Mouse (Mus musculus) limb, embryonic 13.5 days (tissue): Measurements from ENCODE around the gene Gm4952. TPM values are rescaled to one million over a fixed set of nuclear protein-coding genes. Genes with fewer than 3 reads are reported as not detected.

Experiments used
- ATAC-seq: fragments of 200-750 bp; cut with Nextera tagmentation; 2 replicates; pipeline ENCODE4 v1.8.0; 2017; ENCODE audit warnings: low read depth, moderate number of reproducible peaks, moderate TSS enrichment; ENCODE audit not compliant: low FRiP score
- H3K27ac ChIP-seq: fragments of 300-500 bp; sonication (generic); 2 replicates; pipeline ENCODE4 v1.5.1; 2015; ENCODE audit warnings: inconsistent platforms, mild to moderate bottlenecking, moderate library complexity
- H3K27me3 ChIP-seq: fragments of 300-500 bp; sonication (generic); 2 replicates; pipeline ENCODE4 v1.6.1; 2015; ENCODE audit warnings: mild to moderate bottlenecking, inconsistent platforms
- H3K36me3 ChIP-seq: fragments of 300-500 bp; sonication (generic); 2 replicates; pipeline ENCODE4 v1.6.1; 2015; ENCODE audit warnings: inconsistent platforms, mild to moderate bottlenecking, moderate library complexity
- H3K4me1 ChIP-seq: fragments of 300-500 bp; sonication (generic); 2 replicates; pipeline ENCODE4 v1.6.1; 2015; ENCODE audit warnings: inconsistent platforms
- H3K4me2 ChIP-seq: fragments of 300-500 bp; sonication (generic); replicated peaks from 2 replicates; pipeline ENCODE4 v1.6.1; 2015; ENCODE audit warnings: inconsistent platforms, mild to moderate bottlenecking, moderate library complexity
- H3K4me3 ChIP-seq: fragments of 300-500 bp; sonication (generic); 2 replicates; pipeline ENCODE4 v1.5.1; 2015; ENCODE audit warnings: moderate library complexity, mild to moderate bottlenecking, inconsistent platforms
- H3K9ac ChIP-seq: fragments of 300-500 bp; sonication (generic); 2 replicates; pipeline ENCODE4 v1.6.1; 2015; ENCODE audit warnings: mild to moderate bottlenecking, inconsistent platforms
- H3K9me3 ChIP-seq: fragments of 300-500 bp; sonication (generic); 2 replicates; pipeline ENCODE4 v1.6.1; 2016; ENCODE audit warnings: inconsistent platforms
- WGBS: fragments of 180-500 bp; shearing (Covaris S2); methylation state at CpG from one replicate; pipeline ENCODE4 v1.1.7; 2015; 5-methylcytosine and 5-hydroxymethylcytosine counted together
- polyA plus RNA-seq: library from polyadenylated mRNA; unstranded; fragments of >200 nt; fragmentation: Nextera tagmentation; extraction: Ambion mirVana; gene quantifications from 2 replicates; pipeline ENCODE4 v1.2.1, GENCODE M21; 2015

The Gm4952 gene
- polyA plus RNA-seq, 1 experiment from 2014 or later = 0.15 TPM

- no peaks in the 10 kb centered on the region for H3K27me3 ChIP-seq
- H3K4me1 ChIP-seq = peaks cover 19% of the 10 kb centered on the region
- peaks cover 16% of the 10 kb centered on the region for H3K36me3 ChIP-seq
- 0 out of 2 replicates have a peak, but pooled peaks cover 2% of the 10 kb centered on the region for H3K9me3 ChIP-seq
- WGBS = 85% methylated on average over 7 of the region's 7 CpGs
- H3K9ac ChIP-seq = no peak overlapping the region
- H3K4me3 ChIP-seq = no peak overlapping the region
- peak overlapping the region; percentile 67 for H3K4me2 ChIP-seq
- H3K27ac ChIP-seq = no peak overlapping the region
- ATAC-seq = no peak
Measured at GRCm38 (mm10) chr19:12575107-12575506, 24.7 kb upstream of the Gm4952 start.

- Histone ChIP-seq H3K36me3 (peaks cover 16% of the 10 kb centered on the region), H3K27ac (no peak overlapping the region), H3K9ac (no peak overlapping the region), H3K4me1 (peaks cover 19% of the 10 kb centered on the region), H3K9me3 (0 out of 2 replicates have a peak, but pooled peaks cover 2% of the 10 kb centered on the region), H3K27me3 (no peaks in the 10 kb centered on the region), H3K4me2 (no peak overlapping the region), H3K4me3 (no peak overlapping the region)
- ATAC-seq = no peak
- WGBS = 91% methylated on average over 2 of the region's 2 CpGs
Measured at GRCm38 (mm10) chr19:12575514-12575913, 24.3 kb upstream of the Gm4952 start.

GRCm38 (mm10) chr19:12576639-12577038, 23.1 kb upstream of the Gm4952 start:
- Histone ChIP-seq H3K27ac (no peak overlapping the region), H3K27me3 (no peaks in the 10 kb centered on the region), H3K4me2 (no peak overlapping the region), H3K36me3 (peaks cover 16% of the 10 kb centered on the region), H3K9me3 (0 out of 2 replicates have a peak, but pooled peaks cover 2% of the 10 kb centered on the region), H3K9ac (no peak overlapping the region), H3K4me3 (no peak overlapping the region), H3K4me1 (peaks cover 19% of the 10 kb centered on the region)
- ATAC-seq = no peak
- WGBS = 86% methylated on average over 2 of the region's 2 CpGs

- H3K27ac ChIP-seq = no peak overlapping the region
- no peaks in the 10 kb centered on the region for H3K36me3 ChIP-seq
- no peaks in the 10 kb centered on the region for H3K27me3 ChIP-seq
- WGBS = 76% methylated on average over 4 of the region's 4 CpGs
- no peak overlapping the region for H3K4me3 ChIP-seq
- H3K4me1 ChIP-seq = no peaks in the 10 kb centered on the region
- H3K4me2 ChIP-seq = no peak overlapping the region
- no peaks in the 10 kb centered on the region for H3K9me3 ChIP-seq
- no peak for ATAC-seq
- no peak overlapping the region for H3K9ac ChIP-seq
Measured at GRCm38 (mm10) chr19:12585310-12585709, 14.5 kb upstream of the Gm4952 start.

- whole genome bisulfite sequencing = 7% methylated on average over 1 of the region's 1 CpGs
- 0 out of 2 replicates have a peak, but pooled peaks have one; percentile 49 for ATAC-seq
- Histone ChIP-seq H3K9ac (no peak overlapping the region), H3K27me3 (peaks cover 8% of the 10 kb centered on the region), H3K27ac (no peak overlapping the region), H3K4me1 (peaks cover 7% of the 10 kb centered on the region; the same call in 1 of the 2 replicates), H3K36me3 (no peaks in the 10 kb centered on the region), H3K4me3 (no peak overlapping the region), H3K4me2 (no peak overlapping the region), H3K9me3 (no peaks in the 10 kb centered on the region)
Measured at GRCm38 (mm10) chr19:12591908-12592307, 7.9 kb upstream of the Gm4952 start.

- Histone ChIP-seq H3K4me1 (peaks cover 7% of the 10 kb centered on the region; the same call in 1 of the 2 replicates), H3K4me2 (peak overlapping the region; percentile 98), H3K27ac (no peak overlapping the region), H3K9me3 (no peaks in the 10 kb centered on the region), H3K4me3 (peak overlapping the region; percentile 65), H3K36me3 (no peaks in the 10 kb centered on the region), H3K9ac (no peak overlapping the region), H3K27me3 (peaks cover 14% of the 10 kb centered on the region)
- ATAC-seq = no peak
- WGBS = 43% methylated on average over 2 of the region's 2 CpGs
Measured at GRCm38 (mm10) chr19:12595135-12595529, 4.6 kb upstream of the Gm4952 start.

- peak; percentile 92 for ATAC-seq
- H3K27ac ChIP-seq = no peak overlapping the region
- H3K36me3 ChIP-seq = no peaks in the 10 kb centered on the region
- WGBS = under 1% methylated on average over 49 of the region's 49 CpGs
- H3K9me3 ChIP-seq = no peaks in the 10 kb centered on the region
- peaks cover 14% of the 10 kb centered on the region for H3K27me3 ChIP-seq
- H3K4me1 ChIP-seq = peaks cover 7% of the 10 kb centered on the region; the same call in 1 of the 2 replicates
- H3K4me3 ChIP-seq = peak overlapping the region; percentile 65
- peak overlapping the region; percentile 77 for H3K9ac ChIP-seq
- peak overlapping the region; percentile 98 for H3K4me2 ChIP-seq
Measured at GRCm38 (mm10) chr19:12595530-12596289, 4.1 kb upstream of the Gm4952 start.

- WGBS = 15% methylated on average over 22 of the region's 23 CpGs
- Histone ChIP-seq H3K9me3 (no peaks in the 10 kb centered on the region), H3K4me1 (peaks cover 7% of the 10 kb centered on the region; the same call in 1 of the 2 replicates), H3K36me3 (no peaks in the 10 kb centered on the region), H3K27ac (no peak overlapping the region), H3K27me3 (peaks cover 14% of the 10 kb centered on the region), H3K4me3 (peak overlapping the region; percentile 65), H3K4me2 (peak overlapping the region; percentile 98), H3K9ac (peak overlapping the region; percentile 77)
- ATAC-seq = peak; percentile 34
Measured at GRCm38 (mm10) chr19:12596290-12597072, 3.3 kb upstream of the Gm4952 start.

- Histone ChIP-seq H3K27ac (no peak overlapping the region), H3K4me3 (peak overlapping the region; percentile 65; the same call in 1 of the 2 replicates), H3K36me3 (no peaks in the 10 kb centered on the region), H3K27me3 (peaks cover 14% of the 10 kb centered on the region), H3K9ac (no peak overlapping the region), H3K9me3 (no peaks in the 10 kb centered on the region), H3K4me2 (peak overlapping the region; percentile 98), H3K4me1 (peaks cover 7% of the 10 kb centered on the region; the same call in 1 of the 2 replicates)
- ATAC-seq = no peak
- WGBS = 41% methylated on average over 3 of the region's 3 CpGs
Measured at GRCm38 (mm10) chr19:12597073-12597405, 2.7 kb upstream of the Gm4952 start.

GRCm38 (mm10) chr19:12598674-12599073, 1.1 kb upstream of the Gm4952 start:
- H3K27me3 ChIP-seq = peaks cover 14% of the 10 kb centered on the region
- peaks cover 7% of the 10 kb centered on the region; the same call in 1 of the 2 replicates for H3K4me1 ChIP-seq
- no peak for ATAC-seq
- H3K9ac ChIP-seq = no peak overlapping the region
- 61% methylated on average over 3 of the region's 3 CpGs for WGBS
- H3K27ac ChIP-seq = no peak overlapping the region
- H3K4me2 ChIP-seq = no peak overlapping the region
- no peak overlapping the region for H3K4me3 ChIP-seq
- H3K36me3 ChIP-seq = no peaks in the 10 kb centered on the region
- no peaks in the 10 kb centered on the region for H3K9me3 ChIP-seq

GRCm38 (mm10) chr19:12600684-12601480, 1.1 kb downstream of the Gm4952 start:
- Histone ChIP-seq H3K4me3 (no peak overlapping the region), H3K4me2 (no peak overlapping the region), H3K4me1 (peaks cover 7% of the 10 kb centered on the region; the same call in 1 of the 2 replicates), H3K9me3 (no peaks in the 10 kb centered on the region), H3K36me3 (no peaks in the 10 kb centered on the region), H3K27ac (no peak overlapping the region), H3K9ac (no peak overlapping the region), H3K27me3 (peaks cover 14% of the 10 kb centered on the region)
- ATAC-seq = no peak
- WGBS = 49% methylated on average over 2 of the region's 2 CpGs
